Mouse (Mus musculus): ENCODE data around the gene Nup93.

DNA sequence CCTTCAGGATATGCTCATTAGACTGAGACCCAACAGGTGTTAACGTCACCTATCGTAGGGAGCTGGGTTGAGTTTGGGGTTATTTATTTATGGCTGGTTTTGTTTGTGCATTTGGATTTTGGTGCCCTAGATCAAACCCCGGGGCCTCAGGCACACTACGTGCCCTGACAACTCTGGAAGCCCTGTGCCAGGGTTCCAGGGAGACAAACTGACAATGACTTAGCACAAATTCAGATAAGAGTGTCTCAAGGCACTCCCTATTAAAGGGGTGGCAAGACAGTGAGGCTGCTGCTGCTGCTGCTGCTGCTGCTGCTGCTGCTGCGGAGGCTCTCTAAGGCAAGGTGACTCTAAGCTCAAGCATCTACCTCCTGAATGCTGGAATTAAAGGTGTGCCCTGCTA lies 44.8 kb upstream of the Nup93 start:
- TF ChIP-seq CTCF (IDR thresholded peaks at IDR 0.05; ENCODE audit: low read depth, low read length) (no peak), POLR2A (IDR thresholded peaks at IDR 0.05; ENCODE audit: insufficient read depth, low read length) (no peak)

All from ES-Bruce4 (cell line).